Mouse (Mus musculus) CH12.LX (cell line): Measurements from ENCODE around the gene Csrnp1. TPM values are rescaled to one million over a fixed set of nuclear protein-coding genes. Genes with fewer than 3 reads are reported as not detected.

Experiments used
- DNase-seq: peaks from one replicate; pipeline ENCODE4 v3.0.0-alpha.2; 2013; ENCODE audit errors: extremely low read depth
- H3K27ac ChIP-seq: 2 replicates; pipeline ENCODE4 v1.5.1; 2012; ENCODE audit warnings: low read depth, mild to moderate bottlenecking, control low read depth, moderate library complexity; ENCODE audit not compliant: insufficient read depth
- H3K27me3 ChIP-seq: replicated peaks from 2 replicates; pipeline ENCODE3; 2012; ENCODE audit warnings: inconsistent platforms
- H3K36me3 ChIP-seq, 2 experiments: replicated peaks in 1 of 2; 2 replicates each; pipeline versions ENCODE3 to v1.6.1; 2012; ENCODE audit warnings: inconsistent platforms in 1 of 2, low read length in 1 of 2, mild to moderate bottlenecking in 1 of 2, mixed read lengths in 1 of 2, moderate library complexity in 1 of 2; ENCODE audit not compliant: control insufficient read depth in 1 of 2, insufficient read depth in 1 of 2
- H3K4me1 ChIP-seq, 2 experiments: 2 replicates each; pipeline ENCODE4 v1.6.1; 2012; ENCODE audit warnings: inconsistent platforms in 1 of 2, moderate library complexity in 1 of 2; ENCODE audit not compliant: insufficient read depth in 2 of 2, control insufficient read depth in 1 of 2
- H3K4me2 ChIP-seq: 2 replicates; pipeline ENCODE4 v1.6.1; 2012; ENCODE audit warnings: low read depth, mild to moderate bottlenecking, control low read depth; ENCODE audit not compliant: poor library complexity, insufficient read depth, severe bottlenecking
- H3K4me3 ChIP-seq, 3 experiments: fragments of 150-350 bp in 1 of 3; sonication (generic) in 1 of 3; replicated peaks in 1 of 3; 2 replicates each; pipeline versions ENCODE3 to v1.5.1; 2011 to 2012; ENCODE audit warnings: low read depth in 2 of 3, low read length in 2 of 3, mild to moderate bottlenecking in 2 of 3, moderate library complexity in 2 of 3, control low read depth in 1 of 3, improper control_type of control experiment in 1 of 3, inconsistent platforms in 1 of 3, mixed read lengths in 1 of 3; ENCODE audit not compliant: poor library complexity in 1 of 3
- H3K79me2 ChIP-seq: replicated peaks from 2 replicates; pipeline ENCODE4 v1.6.1; 2012; ENCODE audit warnings: mild to moderate bottlenecking, moderate library complexity; ENCODE audit not compliant: control insufficient read depth, poor library complexity, insufficient read depth, severe bottlenecking; ENCODE audit errors: extremely low read depth
- H3K9ac ChIP-seq: 2 replicates; pipeline ENCODE4 v1.6.1; 2012; ENCODE audit warnings: low read depth, mild to moderate bottlenecking, control low read depth, moderate library complexity; ENCODE audit not compliant: insufficient read depth
- H3K9me3 ChIP-seq: replicated peaks from 2 replicates; pipeline ENCODE3; 2012; ENCODE audit warnings: low read length, inconsistent platforms, mixed read lengths
- BHLHE40 ChIP-seq: IDR thresholded peaks from 2 replicates; pipeline ENCODE4 v1.6.1; 2011; ENCODE audit warnings: mild to moderate bottlenecking, low read depth, low read length, improper control_type of control experiment
- CHD2 ChIP-seq: IDR thresholded peaks from 2 replicates; pipeline ENCODE4 v1.6.1; 2011; ENCODE audit warnings: low read length, improper control_type of control experiment
- CTCF ChIP-seq, 2 experiments: IDR thresholded peaks in 1 of 2; conservative IDR thresholded peaks in 1 of 2; 2 replicates each; pipeline ENCODE4 v1.5.1; 2011 to 2012; ENCODE audit warnings: low read depth in 2 of 2, low read length in 2 of 2, improper control_type of control experiment in 1 of 2, inconsistent platforms in 1 of 2, mild to moderate bottlenecking in 1 of 2, moderate library complexity in 1 of 2
- ELF1 ChIP-seq: IDR thresholded peaks from 2 replicates; pipeline ENCODE4 v1.6.1; 2014; ENCODE audit warnings: low read depth, mild to moderate bottlenecking, inconsistent platforms, low read length, improper control_type of control experiment
- JUND ChIP-seq: conservative IDR thresholded peaks from 2 replicates; pipeline ENCODE4 v1.6.1; 2011; ENCODE audit warnings: low read depth, low read length, improper control_type of control experiment
- MAX ChIP-seq: IDR thresholded peaks from 2 replicates; pipeline ENCODE4 v1.6.1; 2011; ENCODE audit warnings: low read length, improper control_type of control experiment
- MAZ ChIP-seq: IDR thresholded peaks from 2 replicates; pipeline ENCODE4 v1.6.1; 2012; ENCODE audit warnings: low read depth, mild to moderate bottlenecking, inconsistent platforms, low read length, improper control_type of control experiment, moderate library complexity
- MEF2A ChIP-seq: IDR thresholded peaks from 2 replicates; pipeline ENCODE4 v1.6.1; 2014; ENCODE audit warnings: low read depth, mild to moderate bottlenecking, inconsistent platforms, low read length, improper control_type of control experiment, borderline replicate concordance
- MXI1 ChIP-seq: IDR thresholded peaks from 2 replicates; pipeline ENCODE4 v1.6.1; 2011; ENCODE audit warnings: mild to moderate bottlenecking, low read depth, low read length, improper control_type of control experiment
- NELFE ChIP-seq: IDR thresholded peaks from 2 replicates; pipeline ENCODE4 v1.6.1; 2011; ENCODE audit warnings: low read depth, low read length, improper control_type of control experiment
- PAX5 ChIP-seq: IDR thresholded peaks from 2 replicates; pipeline ENCODE4 v1.6.1; 2012; ENCODE audit warnings: low read length, inconsistent platforms, mixed read lengths
- POLR2A ChIP-seq: IDR thresholded peaks from 2 replicates; pipeline ENCODE4 v1.6.1; 2011; ENCODE audit warnings: low read depth, mild to moderate bottlenecking, improper control_type of control experiment, low read length
- POLR2AphosphoS2 ChIP-seq: IDR thresholded peaks from 2 replicates; pipeline ENCODE4 v1.6.1; 2011; ENCODE audit warnings: low read depth, low read length, improper control_type of control experiment
- TBP ChIP-seq: conservative IDR thresholded peaks from 2 replicates; pipeline ENCODE4 v1.6.1; 2011; ENCODE audit warnings: low read depth, low read length, improper control_type of control experiment
- TCF12 ChIP-seq: IDR thresholded peaks from 2 replicates; pipeline ENCODE4 v1.6.1; 2014; ENCODE audit warnings: low read depth, mild to moderate bottlenecking, inconsistent platforms, low read length, improper control_type of control experiment
- USF1 ChIP-seq: IDR thresholded peaks from 2 replicates; pipeline ENCODE4 v1.6.1; 2014; ENCODE audit warnings: low read depth, mild to moderate bottlenecking, inconsistent platforms, low read length, improper control_type of control experiment
- ZKSCAN1 ChIP-seq: IDR thresholded peaks from 2 replicates; pipeline ENCODE4 v1.6.1; 2012; ENCODE audit warnings: low read depth, inconsistent platforms, low read length, improper control_type of control experiment, borderline replicate concordance
- ZMIZ1 ChIP-seq: IDR thresholded peaks from 2 replicates; pipeline ENCODE4 v1.6.1; 2012; ENCODE audit warnings: low read depth, mild to moderate bottlenecking, inconsistent platforms, low read length, improper control_type of control experiment
- dilution Hi-C: fragments of 300-500 bp; cut with MboI; formaldehyde crosslinking; loops from 2 replicates; pipeline ENCODE4 v1.14.3; 2020; ENCODE audit warnings: low sequenced_read_pairs; ENCODE audit not compliant: extremely low pct_unique_long_range_greater_than_20kb, extremely low pct_ligation_motif_present
- in situ Hi-C: fragments of 300-500 bp; cut with MboI; formaldehyde crosslinking; loops from 3 replicates; pipeline ENCODE4 v1.14.3; 2019; ENCODE audit warnings: low sequenced_read_pairs, low pct_ligation_motif_present, low pct_unique_long_range_greater_than_20kb, mixed read lengths
- polyA plus RNA-seq: library from polyadenylated mRNA; unstranded; fragments of >175 nt; gene quantifications from 2 replicates; pipeline ENCODE4 v1.2.1, GENCODE M21; 2012; ENCODE audit warnings: low read depth; ENCODE audit not compliant: insufficient read length
- total RNA-seq, 2 experiments: library from RNA; depleted of rRNA; stranded (reverse); fragments of 300-350 nt in 1 of 2; fragments of >200 nt in 1 of 2; gene quantifications; 2 replicates each; pipeline ENCODE4 v1.2.3; 2012 to 2014

The Csrnp1 gene
- total and polyA plus RNA-seq, 3 experiments: 7.8 to 15.5 (median 8.6) TPM

DNA sequence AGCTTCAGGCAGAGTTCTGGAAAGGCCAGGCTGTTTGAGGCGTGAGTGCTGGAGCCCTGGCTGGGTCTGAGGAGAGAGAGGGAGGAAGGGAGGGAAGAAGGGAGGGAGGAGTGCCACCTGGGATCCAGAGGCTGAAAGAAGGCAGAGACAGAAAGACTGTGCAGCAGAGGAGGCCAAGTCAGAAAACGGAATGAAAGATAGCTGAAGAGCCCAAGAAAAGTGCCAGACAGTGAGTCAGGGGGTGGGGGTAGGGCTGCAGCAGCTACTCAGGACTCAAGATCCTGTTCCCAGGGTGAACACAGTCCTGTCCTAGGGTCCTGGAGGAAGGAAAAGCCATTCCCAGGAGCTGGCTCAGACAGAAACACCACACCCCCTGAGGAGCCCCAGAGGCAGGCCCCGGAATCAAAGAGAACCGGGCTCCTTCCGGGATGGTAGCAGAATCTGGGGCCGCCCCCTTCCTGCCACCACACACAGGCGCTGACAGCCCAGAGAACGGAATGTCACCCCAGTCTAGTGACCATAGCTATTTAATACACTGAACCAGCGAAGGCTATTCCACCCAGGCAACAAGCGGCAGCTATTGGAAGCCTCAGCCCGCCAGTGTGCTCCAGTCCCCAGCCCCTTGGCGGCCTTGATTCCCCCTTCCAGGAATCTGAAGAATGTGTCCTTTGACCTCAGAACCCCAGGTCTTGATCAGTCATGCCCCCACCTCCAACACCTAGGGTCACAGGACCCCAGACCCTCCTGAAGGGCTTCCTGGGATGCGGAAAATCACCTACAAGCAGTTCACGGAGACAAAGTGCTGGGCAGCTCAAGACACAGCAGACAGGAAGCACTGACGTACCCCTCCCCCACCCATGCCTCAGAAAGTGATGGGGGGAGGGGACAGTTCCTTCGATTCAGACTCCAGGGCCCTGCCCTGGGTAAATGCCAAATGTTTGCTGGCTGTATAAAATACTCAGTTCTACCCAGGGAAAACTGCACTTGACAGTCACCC, 3.0 kb downstream of the Csrnp1 start (continued):
- TF ChIP-seq ZKSCAN1 (no peak), MXI1 (peak; percentile 15)

DNA sequence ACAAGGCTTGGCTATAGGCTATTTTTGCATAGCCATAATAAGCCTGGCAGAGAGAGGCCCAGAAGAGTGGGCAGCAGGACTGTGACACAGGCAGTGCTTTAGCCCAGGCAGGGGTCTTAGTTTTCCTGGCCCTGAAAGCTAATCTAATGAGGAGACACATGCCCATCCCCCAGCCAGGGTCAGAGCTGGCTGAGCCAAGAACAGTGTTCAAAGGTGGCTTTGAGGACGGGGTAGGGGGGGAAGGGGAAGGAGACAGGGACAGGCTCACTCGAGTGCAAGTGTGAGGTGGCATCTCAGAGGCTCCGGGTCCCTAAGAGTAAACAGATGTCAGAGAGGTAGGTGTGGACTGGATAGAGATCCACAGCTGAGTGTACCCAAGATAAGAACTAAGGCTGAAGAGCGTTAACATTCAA, 3.7 kb downstream of the Csrnp1 start:
- Histone ChIP-seq H3K4me3 (peak overlapping the region; percentile 71 to 79 (median 73)), H3K36me3 (no peaks in the 10 kb centered on the region), H3K4me2 (peak overlapping the region; percentile 89), H3K4me1 (peaks cover 17 to 54% of the 10 kb centered on the region in 2 experiments), H3K9ac (peak overlapping the region; percentile 83), H3K27me3 (peaks cover 6% of the 10 kb centered on the region), H3K27ac (peak overlapping the region; percentile 86), H3K9me3 (no peaks in the 10 kb centered on the region), H3K79me2 (peaks cover 28% of the 10 kb centered on the region)
- TF ChIP-seq POLR2A: no peak
- peak; percentile 17; the same call in 1 of the 2 replicates for TF ChIP-seq TCF12
- peak; percentile 59; the same call in 1 of the 2 replicates for TF ChIP-seq CHD2
- 0 out of 2 replicates have a peak, but pooled peaks have one; percentile 11 for TF ChIP-seq BHLHE40
- dilution Hi-C loops (no loop called here), in situ Hi-C loops (no loop called here)
- no peak for DNase-seq

DNA sequence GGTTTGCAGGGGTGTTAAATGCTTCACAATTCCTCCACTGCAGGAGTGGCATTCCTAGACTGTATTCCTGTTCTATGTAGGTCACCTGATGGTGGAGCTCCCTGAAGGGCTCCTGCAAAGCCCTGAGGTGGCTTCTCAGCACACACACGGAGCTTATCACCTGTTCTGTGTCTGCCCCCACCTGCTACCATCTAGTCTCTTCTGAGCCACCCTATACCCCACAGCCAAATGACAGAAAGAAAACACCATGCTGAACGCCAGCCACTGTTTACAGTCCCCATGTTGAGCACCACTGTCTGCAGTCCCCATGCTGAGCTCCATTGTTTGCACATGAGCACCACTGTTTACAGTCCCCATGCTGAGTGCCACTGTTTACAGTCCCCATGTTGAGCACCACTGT, 4.7 kb downstream of the Csrnp1 start:
- dilution Hi-C loops (no loop called here), in situ Hi-C loops (no loop called here)
- Histone ChIP-seq H3K4me2 (0 out of 2 replicates have a peak overlapping the region, but pooled peaks have one; percentile 71), H3K27ac (peak overlapping the region; percentile 27), H3K4me1 (peaks cover 20 to 62% of the 10 kb centered on the region in 2 experiments), H3K27me3 (peaks cover 6% of the 10 kb centered on the region), H3K9ac (no peak overlapping the region), H3K36me3 (peaks cover 5 to 6% of the 10 kb centered on the region in 2 experiments), H3K4me3 (no peak overlapping the region), H3K9me3 (no peaks in the 10 kb centered on the region), H3K79me2 (peaks cover 28% of the 10 kb centered on the region)
- no peak for DNase-seq
- no peak for TF ChIP-seq ZMIZ1
- TF ChIP-seq MEF2A: no peak
- TF ChIP-seq USF1: no peak
- TF ChIP-seq NELFE: no peak
- TF ChIP-seq MAZ: no peak
- TF ChIP-seq JUND: no peak
- no peak for TF ChIP-seq PAX5
- no peak for TF ChIP-seq TBP
- no peak for TF ChIP-seq ELF1
- TF ChIP-seq BHLHE40: no peak
- no peak for TF ChIP-seq POLR2AphosphoS2
- TF ChIP-seq CTCF (conservative IDR thresholded peaks at IDR 0.05 in 1 of 2, IDR thresholded peaks at IDR 0.05 in 1 of 2; ENCODE audit: low read depth in 2 of 2, low read length in 2 of 2): no peak
- no peak for TF ChIP-seq TCF12
- no peak for TF ChIP-seq MAX
